Mouse (Mus musculus) limb, embryonic 10.5 days (tissue): ENCODE results near the gene Ltbp1. TPM values are rescaled to one million over a fixed set of nuclear protein-coding genes. Genes with fewer than 3 reads are reported as not detected.

Source experiments
- DNase-seq: peaks from one replicate; pipeline ENCODE4 v3.0.0-alpha.2; 2017; ENCODE audit warnings: low spot score
- H3K27ac ChIP-seq: fragments of 300-500 bp; sonication (generic); 2 replicates; pipeline ENCODE4 v1.5.1; 2016; ENCODE audit warnings: mild to moderate bottlenecking
- H3K27me3 ChIP-seq: fragments of 300-500 bp; sonication (generic); 2 replicates; pipeline ENCODE4 v1.6.1; 2016; ENCODE audit warnings: low read depth, mild to moderate bottlenecking; ENCODE audit not compliant: poor library complexity, severe bottlenecking
- H3K36me3 ChIP-seq: fragments of 300-500 bp; sonication (generic); 2 replicates; pipeline ENCODE4 v1.6.1; 2016; ENCODE audit warnings: mild to moderate bottlenecking, moderate library complexity
- H3K4me1 ChIP-seq: fragments of 300-500 bp; sonication (generic); 2 replicates; pipeline ENCODE4 v1.6.1; 2016
- H3K4me3 ChIP-seq: fragments of 300-500 bp; sonication (generic); 2 replicates; pipeline ENCODE4 v1.5.1; 2016; ENCODE audit warnings: mild to moderate bottlenecking, moderate library complexity
- H3K9me3 ChIP-seq: fragments of 300-500 bp; sonication (generic); replicated peaks from 2 replicates; pipeline ENCODE4 v1.6.1; 2016; ENCODE audit warnings: mild to moderate bottlenecking
- WGBS: fragments of 180-500 bp; shearing (Covaris S2); methylation state at CpG from one replicate; pipeline ENCODE4 v1.1.7; 2016; 5-methylcytosine and 5-hydroxymethylcytosine counted together
- polyA plus RNA-seq: library from polyadenylated mRNA; unstranded; fragments of >200 nt; fragmentation: Nextera tagmentation; extraction: Ambion mirVana; gene quantifications from 2 replicates; pipeline ENCODE4 v1.2.1, GENCODE M21; 2016

Ltbp1 gene
- polyA plus RNA-seq, 1 experiment from 2014 or later, result 16.4 TPM

DNA sequence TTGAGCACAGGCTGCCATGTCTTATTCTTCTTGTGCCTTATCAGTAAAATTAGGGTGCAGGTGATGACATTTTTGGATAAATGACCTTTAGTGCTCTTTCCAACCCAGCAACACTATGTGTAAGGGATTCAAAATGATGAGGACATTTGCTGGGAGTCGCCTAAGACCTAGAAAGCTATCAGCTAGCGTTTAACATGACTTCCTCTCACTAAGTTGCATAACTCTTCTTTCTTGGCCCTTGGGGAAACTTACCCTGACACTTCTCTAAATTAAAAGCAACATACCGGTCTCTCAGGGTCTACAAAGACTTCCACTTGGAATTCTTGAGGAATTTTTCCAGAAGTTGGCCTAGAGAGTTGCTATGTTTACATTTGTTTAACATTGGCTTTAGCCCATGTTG is 348.0 kb downstream of the Ltbp1 start:
- WGBS, result 82% methylated on average over 3 of the region's 3 CpGs
- DNase-seq, result no peak

GRCm38 (mm10) chr17:75355431-75355830 is 350.1 kb downstream of the Ltbp1 start:
- Histone ChIP-seq H3K36me3 (peaks cover 9% of the 10 kb centered on the region; the same call in 1 of the 2 replicates), H3K9me3 (no peaks in the 10 kb centered on the region), H3K27me3 (no peaks in the 10 kb centered on the region), H3K4me1 (no peaks in the 10 kb centered on the region), H3K27ac (no peak overlapping the region), H3K4me3 (no peak overlapping the region)
- no peak for DNase-seq
- 90% methylated on average over 5 of the region's 5 CpGs for WGBS

More for the DNA sequence above, 348.0 kb downstream of the Ltbp1 start:
- peaks cover 7% of the 10 kb centered on the region; the same call in 1 of the 2 replicates for H3K36me3 ChIP-seq
- H3K27ac ChIP-seq, result no peak overlapping the region
- no peaks in the 10 kb centered on the region for H3K4me1 ChIP-seq
- H3K9me3 ChIP-seq, result no peaks in the 10 kb centered on the region
- no peaks in the 10 kb centered on the region for H3K27me3 ChIP-seq
- no peak overlapping the region for H3K4me3 ChIP-seq

- Histone ChIP-seq H3K27ac (no peak overlapping the region), H3K4me3 (no peak overlapping the region), H3K9me3 (no peaks in the 10 kb centered on the region), H3K36me3 (peaks cover 19% of the 10 kb centered on the region; the same call in 1 of the 2 replicates), H3K4me1 (no peaks in the 10 kb centered on the region), H3K27me3 (no peaks in the 10 kb centered on the region)
- 93% methylated on average over 7 of the region's 7 CpGs for WGBS
- DNase-seq, result no peak
Measured at GRCm38 (mm10) chr17:75360111-75360510, 354.7 kb downstream of the Ltbp1 start.

DNA sequence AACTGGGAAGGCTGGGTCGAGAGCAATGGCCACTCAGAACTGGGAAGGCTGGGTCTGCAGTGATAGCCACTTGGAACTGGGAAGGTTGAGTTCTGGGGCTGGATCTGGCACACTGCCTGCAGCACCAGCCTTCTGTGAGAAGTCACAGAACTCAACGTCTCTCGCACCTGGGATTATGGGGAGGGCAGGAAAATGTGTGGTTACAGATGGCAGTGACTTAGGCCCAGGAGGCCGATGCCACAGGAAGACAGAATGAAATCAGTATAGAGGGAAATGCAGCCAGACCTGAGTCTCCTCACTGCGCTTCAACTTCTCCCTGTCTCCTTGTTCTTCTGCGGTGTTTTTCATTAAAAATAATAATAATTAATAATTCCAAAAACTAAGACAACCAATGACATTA is 361.0 kb downstream of the Ltbp1 start:
- peaks cover 22% of the 10 kb centered on the region for H3K36me3 ChIP-seq
- no peak for DNase-seq
- no peak overlapping the region for H3K27ac ChIP-seq
- H3K9me3 ChIP-seq, result no peaks in the 10 kb centered on the region
- H3K4me1 ChIP-seq, result 0 out of 2 replicates have a peak, but pooled peaks cover 8% of the 10 kb centered on the region
- no peak overlapping the region for H3K4me3 ChIP-seq
- 93% methylated on average over 6 of the region's 6 CpGs for WGBS
- H3K27me3 ChIP-seq, result no peaks in the 10 kb centered on the region

DNA sequence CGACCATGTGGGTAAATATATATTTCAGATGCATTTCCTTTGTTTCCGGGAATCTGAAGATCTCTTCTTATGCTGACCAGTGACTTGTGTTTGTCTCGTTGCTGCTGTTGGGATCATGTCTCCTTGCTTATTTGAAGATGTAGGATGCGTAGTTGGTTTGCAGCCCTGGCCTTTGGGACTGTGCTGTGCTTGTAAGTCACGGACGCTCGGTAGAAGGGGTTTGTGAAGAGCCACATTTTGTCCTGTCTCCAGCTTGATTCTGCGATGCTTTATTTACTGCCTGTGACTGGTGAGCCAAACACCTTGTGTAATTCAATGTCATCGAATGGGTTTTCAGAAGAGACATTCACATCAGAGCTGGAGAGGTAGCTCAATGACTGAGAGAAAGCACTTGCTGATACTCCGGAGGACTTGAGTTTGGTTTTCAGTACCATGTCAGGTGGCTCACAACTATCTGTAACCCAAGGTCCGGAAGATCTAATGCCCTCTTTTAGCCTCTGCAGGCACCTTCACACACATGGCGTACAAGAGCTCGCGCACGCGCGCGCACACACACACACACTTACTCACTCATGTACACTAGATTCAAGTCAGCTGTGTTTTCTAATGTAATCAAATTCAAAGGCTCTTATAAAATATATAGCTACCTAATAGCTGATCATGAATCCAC is 362.3 kb downstream of the Ltbp1 start:
- 0 out of 2 replicates have a peak, but pooled peaks cover 8% of the 10 kb centered on the region for H3K4me1 ChIP-seq
- H3K36me3 ChIP-seq, result peaks cover 22% of the 10 kb centered on the region
- no peak overlapping the region for H3K4me3 ChIP-seq
- no peaks in the 10 kb centered on the region for H3K27me3 ChIP-seq
- DNase-seq, result no peak
- no peak overlapping the region for H3K27ac ChIP-seq
- H3K9me3 ChIP-seq, result no peaks in the 10 kb centered on the region
- WGBS, result 97% methylated on average over 18 of the region's 18 CpGs

DNA sequence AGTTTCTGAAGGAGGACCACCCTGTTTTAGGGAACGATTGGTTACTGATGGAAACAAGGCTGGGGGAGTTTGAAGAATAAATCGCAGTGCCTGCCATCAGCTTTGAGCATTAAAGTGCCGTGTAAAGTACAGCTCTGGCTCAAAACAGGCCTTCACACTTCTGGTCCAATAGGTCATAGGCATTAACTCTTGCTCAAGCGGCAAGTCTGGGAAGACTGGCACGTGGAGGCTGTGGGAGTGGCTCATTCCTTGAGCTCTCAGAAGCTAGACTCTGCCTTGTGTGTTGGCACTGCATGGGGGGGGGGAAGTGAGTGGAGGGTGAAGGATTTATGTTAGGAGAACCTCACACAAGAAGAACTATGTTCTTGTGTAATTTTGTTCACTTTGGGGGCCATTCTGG is 363.2 kb downstream of the Ltbp1 start:
- no peak for DNase-seq
- WGBS, result 55% methylated on average over 5 of the region's 5 CpGs

GRCm38 (mm10) chr17:75369351-75369750 is 364.0 kb downstream of the Ltbp1 start:
- no peaks in the 10 kb centered on the region for H3K27me3 ChIP-seq
- DNase-seq, result no peak
- H3K4me1 ChIP-seq, result 0 out of 2 replicates have a peak, but pooled peaks cover 8% of the 10 kb centered on the region

More for the DNA sequence above, 363.2 kb downstream of the Ltbp1 start:
- H3K9me3 ChIP-seq, result no peaks in the 10 kb centered on the region
- no peak overlapping the region for H3K4me3 ChIP-seq
- no peaks in the 10 kb centered on the region for H3K27me3 ChIP-seq
- H3K27ac ChIP-seq, result no peak overlapping the region
- H3K4me1 ChIP-seq, result 0 out of 2 replicates have a peak, but pooled peaks cover 8% of the 10 kb centered on the region
- H3K36me3 ChIP-seq, result peaks cover 16% of the 10 kb centered on the region

GRCm38 (mm10) chr17:75370120-75370519 is 364.8 kb downstream of the Ltbp1 start:
- Histone ChIP-seq H3K4me3 (no peak overlapping the region), H3K27me3 (no peaks in the 10 kb centered on the region), H3K9me3 (no peaks in the 10 kb centered on the region), H3K27ac (no peak overlapping the region), H3K4me1 (0 out of 2 replicates have a peak, but pooled peaks cover 8% of the 10 kb centered on the region), H3K36me3 (peaks cover 5% of the 10 kb centered on the region)
- DNase-seq, result no peak
- WGBS, result 95% methylated on average over 4 of the region's 4 CpGs

More at GRCm38 (mm10) chr17:75369351-75369750, 364.0 kb downstream of the Ltbp1 start:
- H3K27ac ChIP-seq, result no peak overlapping the region
- H3K36me3 ChIP-seq, result peaks cover 8% of the 10 kb centered on the region
- no peaks in the 10 kb centered on the region for H3K9me3 ChIP-seq
- H3K4me3 ChIP-seq, result no peak overlapping the region
- WGBS, result 75% methylated on average over 7 of the region's 7 CpGs

DNA sequence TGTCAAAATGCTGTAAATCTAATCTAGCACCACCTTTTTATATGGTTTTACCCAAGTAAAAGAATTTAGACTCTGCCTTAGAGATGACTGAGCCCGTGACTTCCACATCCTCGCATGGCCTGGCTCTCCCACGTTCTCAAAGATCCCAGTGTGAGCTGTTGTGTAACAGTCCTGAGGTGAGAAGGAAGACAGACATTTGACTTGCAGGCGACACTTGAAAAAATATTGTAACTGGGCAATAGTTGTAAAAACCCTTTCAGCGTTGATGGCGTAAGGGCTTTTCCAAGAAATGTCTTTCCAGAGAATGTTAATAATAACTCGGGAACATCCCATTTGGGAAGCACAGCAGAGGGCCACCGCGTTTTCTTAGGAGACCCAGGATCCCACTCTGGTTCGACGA is 366.3 kb downstream of the Ltbp1 start:
- Histone ChIP-seq H3K9me3 (no peaks in the 10 kb centered on the region), H3K27ac (no peak overlapping the region), H3K27me3 (no peaks in the 10 kb centered on the region), H3K4me1 (0 out of 2 replicates have a peak, but pooled peaks cover 8% of the 10 kb centered on the region), H3K36me3 (no peaks in the 10 kb centered on the region), H3K4me3 (no peak overlapping the region)
- WGBS, result 93% methylated on average over 11 of the region's 11 CpGs
- DNase-seq, result no peak

DNA sequence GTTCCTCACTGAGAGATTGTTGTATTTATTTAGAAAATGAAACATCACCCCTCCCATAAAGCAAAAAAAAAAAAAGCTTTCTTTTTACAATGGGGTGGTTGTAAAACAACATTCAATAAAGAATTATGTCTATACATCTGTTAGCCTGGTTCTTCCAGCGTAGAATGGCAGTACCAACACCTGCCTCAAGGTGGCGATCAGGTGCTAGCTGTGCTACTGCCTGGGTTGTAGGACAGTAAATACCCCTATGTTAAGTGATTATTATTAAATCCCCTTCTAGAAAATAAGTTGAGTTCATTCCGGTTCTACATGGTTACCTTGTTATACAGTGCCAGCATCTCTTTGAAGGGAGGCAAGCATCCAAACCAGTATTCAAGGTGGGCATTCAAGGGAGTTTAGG is 367.0 kb downstream of the Ltbp1 start:
- Histone ChIP-seq H3K4me1 (0 out of 2 replicates have a peak, but pooled peaks cover 8% of the 10 kb centered on the region), H3K27ac (no peak overlapping the region), H3K36me3 (no peaks in the 10 kb centered on the region), H3K4me3 (no peak overlapping the region), H3K27me3 (no peaks in the 10 kb centered on the region), H3K9me3 (no peaks in the 10 kb centered on the region)
- 57% methylated on average over 3 of the region's 3 CpGs for WGBS
- DNase-seq, result peak; percentile 59

- WGBS, result 82% methylated on average over 5 of the region's 5 CpGs
Measured at GRCm38 (mm10) chr17:75374287-75375024, 369.1 kb downstream of the Ltbp1 start.

GRCm38 (mm10) chr17:75378256-75378871 is 373.0 kb downstream of the Ltbp1 start:
- 43% methylated on average over 9 of the region's 9 CpGs for WGBS
- Histone ChIP-seq H3K27ac (no peak overlapping the region), H3K27me3 (no peaks in the 10 kb centered on the region), H3K4me3 (no peak overlapping the region), H3K9me3 (no peaks in the 10 kb centered on the region), H3K36me3 (no peaks in the 10 kb centered on the region), H3K4me1 (peaks cover 23% of the 10 kb centered on the region)
- DNase-seq, result no peak

More at GRCm38 (mm10) chr17:75374287-75375024, 369.1 kb downstream of the Ltbp1 start:
- Histone ChIP-seq H3K4me1 (peaks cover 12% of the 10 kb centered on the region; the same call in 1 of the 2 replicates), H3K27ac (no peak overlapping the region), H3K36me3 (no peaks in the 10 kb centered on the region), H3K9me3 (no peaks in the 10 kb centered on the region), H3K27me3 (no peaks in the 10 kb centered on the region), H3K4me3 (no peak overlapping the region)
- no peak for DNase-seq

GRCm38 (mm10) chr17:75380167-75380566 is 374.8 kb downstream of the Ltbp1 start:
- no peaks in the 10 kb centered on the region for H3K36me3 ChIP-seq
- H3K4me1 ChIP-seq, result peaks cover 23% of the 10 kb centered on the region
- no peak overlapping the region for H3K27ac ChIP-seq
- H3K27me3 ChIP-seq, result no peaks in the 10 kb centered on the region
- no peak overlapping the region for H3K4me3 ChIP-seq
- H3K9me3 ChIP-seq, result no peaks in the 10 kb centered on the region
- DNase-seq, result peak; percentile 32
- WGBS, result 22% methylated on average over 2 of the region's 2 CpGs
